Mouse (Mus musculus) embryonic facial prominence, embryonic 13.5 days (tissue): ENCODE data around the gene Ipo8. TPM values are rescaled to one million over a fixed set of nuclear protein-coding genes. Genes with fewer than 3 reads are reported as not detected.

Experiments used
- ATAC-seq: fragments of 200-750 bp; cut with Nextera tagmentation; 2 replicates; pipeline ENCODE4 v1.8.0; 2017; ENCODE audit warnings: low read depth; ENCODE audit not compliant: insufficient number of reproducible peaks, insufficient read depth, low FRiP score, low TSS enrichment
- H3K27ac ChIP-seq: fragments of 300-500 bp; sonication (generic); 2 replicates; pipeline ENCODE4 v1.5.1; 2015; ENCODE audit warnings: moderate library complexity, mild to moderate bottlenecking, inconsistent platforms
- H3K27me3 ChIP-seq: fragments of 300-500 bp; sonication (generic); 2 replicates; pipeline ENCODE4 v1.6.1; 2015; ENCODE audit warnings: mild to moderate bottlenecking, inconsistent platforms
- H3K36me3 ChIP-seq: fragments of 300-500 bp; sonication (generic); 2 replicates; pipeline ENCODE4 v1.6.1; 2015; ENCODE audit warnings: mild to moderate bottlenecking, inconsistent platforms
- H3K4me1 ChIP-seq: fragments of 300-500 bp; sonication (generic); 2 replicates; pipeline ENCODE4 v1.6.1; 2015; ENCODE audit warnings: inconsistent platforms
- H3K4me2 ChIP-seq: fragments of 300-500 bp; sonication (generic); 2 replicates; pipeline ENCODE4 v1.6.1; 2015; ENCODE audit warnings: moderate library complexity, mild to moderate bottlenecking, inconsistent platforms
- H3K4me3 ChIP-seq: fragments of 300-500 bp; sonication (generic); 2 replicates; pipeline ENCODE4 v1.5.1; 2015; ENCODE audit warnings: mild to moderate bottlenecking, inconsistent platforms
- H3K9ac ChIP-seq: fragments of 300-500 bp; sonication (generic); 2 replicates; pipeline ENCODE4 v1.6.1; 2015; ENCODE audit warnings: mild to moderate bottlenecking, inconsistent platforms
- H3K9me3 ChIP-seq: fragments of 300-500 bp; sonication (generic); 2 replicates; pipeline ENCODE4 v1.6.1; 2016; ENCODE audit warnings: inconsistent platforms
- WGBS: fragments of 180-500 bp; shearing (Covaris S2); methylation state at CpG from one replicate; pipeline ENCODE4 v1.1.7; 2015; ENCODE audit warnings: mixed read lengths; 5-methylcytosine and 5-hydroxymethylcytosine counted together
- polyA plus RNA-seq: library from polyadenylated mRNA; unstranded; fragments of >200 nt; fragmentation: Nextera tagmentation; extraction: Ambion mirVana; gene quantifications from 2 replicates; pipeline ENCODE4 v1.2.1, GENCODE M21; 2015

The Ipo8 gene
- polyA plus RNA-seq, 1 experiment from 2014 or later: 25.7 TPM

DNA sequence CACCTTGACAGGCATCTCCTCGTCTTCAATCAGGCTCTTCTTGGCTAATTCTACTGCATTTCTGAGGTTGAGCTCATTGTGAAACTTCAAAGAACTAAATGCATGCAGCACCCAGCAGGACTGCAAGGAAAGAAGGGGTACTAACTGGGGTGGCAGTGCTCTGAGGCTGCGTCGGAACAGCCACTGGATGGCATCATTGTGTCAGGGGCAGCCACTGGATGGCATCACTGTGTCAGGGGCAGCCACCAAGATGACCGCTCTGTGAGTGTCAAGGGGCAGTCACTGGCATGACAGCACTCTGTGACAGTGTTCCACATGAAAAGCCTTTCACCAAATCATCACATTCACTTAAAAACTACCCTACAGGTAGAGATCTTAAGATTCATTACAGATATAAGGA lies 31.5 kb downstream of the Ipo8 start:
- no peaks in the 10 kb centered on the region for H3K4me1 ChIP-seq
- H3K36me3 ChIP-seq: peaks cover 66% of the 10 kb centered on the region
- whole genome bisulfite sequencing: 82% methylated on average over 4 of the region's 4 CpGs
- H3K4me3 ChIP-seq: no peak overlapping the region
- no peak for ATAC-seq
- no peak overlapping the region for H3K4me2 ChIP-seq
- no peaks in the 10 kb centered on the region for H3K9me3 ChIP-seq
- no peak overlapping the region for H3K27ac ChIP-seq
- no peaks in the 10 kb centered on the region for H3K27me3 ChIP-seq
- no peak overlapping the region for H3K9ac ChIP-seq

DNA sequence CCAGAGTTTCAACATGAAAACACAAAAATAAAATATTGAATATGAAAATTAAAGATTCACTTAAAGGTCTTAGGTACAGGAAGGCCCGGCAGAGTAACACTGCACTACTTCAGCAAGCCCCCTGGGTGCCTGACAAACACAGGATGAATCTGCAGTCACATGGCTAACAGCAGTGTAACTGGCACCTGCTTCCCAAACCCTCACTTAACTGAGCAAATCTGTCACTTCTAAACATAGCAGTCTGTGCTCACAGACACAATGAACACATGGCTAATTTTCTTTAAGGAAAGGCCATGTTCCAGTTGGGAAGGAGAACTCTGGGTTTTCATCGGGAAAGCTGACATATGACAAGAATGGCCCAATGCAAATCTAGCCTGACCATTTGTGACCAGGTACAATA lies 36.1 kb downstream of the Ipo8 start:
- Histone ChIP-seq H3K27me3 (no peaks in the 10 kb centered on the region), H3K9me3 (no peaks in the 10 kb centered on the region), H3K27ac (no peak overlapping the region), H3K4me3 (no peak overlapping the region), H3K4me2 (no peak overlapping the region), H3K36me3 (peaks cover 46% of the 10 kb centered on the region), H3K9ac (no peak overlapping the region), H3K4me1 (no peaks in the 10 kb centered on the region)
- no peak for ATAC-seq
- 86% methylated on average over 2 of the region's 2 CpGs for WGBS

DNA sequence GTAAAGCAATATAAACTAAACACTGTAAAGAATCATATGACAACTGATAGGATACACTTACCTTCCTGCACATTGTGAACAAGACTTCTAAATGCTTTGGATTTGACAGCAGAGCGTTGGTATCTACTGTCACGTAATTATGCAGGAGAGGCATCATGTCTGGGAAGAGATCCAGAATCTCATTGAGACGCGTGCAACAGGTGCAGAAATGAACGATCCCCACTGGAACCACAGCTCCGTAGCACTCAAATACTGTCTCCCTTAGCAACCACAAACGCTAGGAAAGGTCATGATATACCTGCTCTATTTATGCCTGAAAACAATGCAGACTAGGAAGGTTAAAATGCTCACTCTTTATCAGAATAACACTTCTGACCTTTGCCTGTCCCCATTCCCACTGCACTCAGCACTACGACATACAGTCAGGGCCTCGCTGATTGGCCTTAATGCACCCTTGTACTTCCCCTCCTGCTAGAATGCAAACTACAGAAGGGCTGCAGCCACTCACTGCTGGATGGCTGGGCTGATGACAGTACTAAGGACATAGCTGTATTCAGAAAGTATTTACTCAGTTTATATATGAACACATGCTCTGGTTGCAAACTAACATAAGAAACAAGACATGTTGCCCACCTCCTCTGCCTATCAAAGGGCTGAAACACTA lies 42.1 kb downstream of the Ipo8 start:
- no peak overlapping the region for H3K4me2 ChIP-seq
- no peaks in the 10 kb centered on the region for H3K27me3 ChIP-seq
- peaks cover 53% of the 10 kb centered on the region for H3K36me3 ChIP-seq
- no peak for ATAC-seq
- no peaks in the 10 kb centered on the region for H3K9me3 ChIP-seq
- no peak overlapping the region for H3K4me3 ChIP-seq
- H3K4me1 ChIP-seq: no peaks in the 10 kb centered on the region
- 91% methylated on average over 9 of the region's 9 CpGs for WGBS
- no peak overlapping the region for H3K27ac ChIP-seq
- no peak overlapping the region for H3K9ac ChIP-seq

DNA sequence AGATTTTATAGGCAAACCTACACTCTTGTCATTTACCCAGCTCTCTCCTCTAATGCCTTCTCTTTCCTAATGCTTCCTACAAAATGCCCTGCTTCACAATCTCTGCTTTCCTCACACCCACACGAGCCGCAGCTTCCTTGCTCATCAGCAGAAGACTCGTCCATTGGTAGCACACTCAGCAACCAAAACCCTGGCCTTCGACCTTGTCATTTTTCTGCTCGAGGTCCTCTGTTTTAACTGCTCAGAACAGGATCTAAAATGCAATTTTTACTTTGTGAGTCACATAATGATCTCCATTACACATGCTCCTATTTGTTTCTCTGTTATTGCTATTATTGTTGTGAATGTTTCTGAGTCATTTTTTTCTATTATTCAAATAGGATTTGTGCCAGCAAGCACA lies 45.1 kb downstream of the Ipo8 start:
- WGBS: 87% methylated on average over 5 of the region's 5 CpGs
- ATAC-seq: no peak

DNA sequence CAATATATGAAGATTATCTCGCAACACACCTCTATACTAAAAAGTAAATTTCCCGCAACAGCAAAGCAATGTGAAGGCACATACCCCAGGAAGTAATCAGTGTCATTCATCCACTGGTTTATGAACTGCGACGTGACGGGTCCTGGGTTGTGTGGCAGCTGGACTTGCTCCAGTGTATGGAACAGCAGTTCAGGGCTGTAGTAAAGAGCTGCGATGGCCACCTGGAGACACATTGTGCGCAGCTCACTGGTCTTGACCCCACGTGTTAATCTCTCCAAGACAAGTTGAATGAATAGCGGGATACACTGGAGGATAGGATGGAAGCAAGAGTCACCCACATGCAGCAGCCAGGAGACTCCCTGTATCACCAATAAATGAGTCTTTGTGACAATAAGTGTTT lies 46.8 kb downstream of the Ipo8 start:
- Histone ChIP-seq H3K27ac (no peak overlapping the region), H3K4me2 (no peak overlapping the region)

More for the DNA sequence above, 45.1 kb downstream of the Ipo8 start:
- no peaks in the 10 kb centered on the region for H3K27me3 ChIP-seq
- H3K9me3 ChIP-seq: no peaks in the 10 kb centered on the region
- no peak overlapping the region for H3K4me2 ChIP-seq
- H3K36me3 ChIP-seq: peaks cover 69% of the 10 kb centered on the region
- H3K9ac ChIP-seq: no peak overlapping the region
- no peak overlapping the region for H3K27ac ChIP-seq
- H3K4me3 ChIP-seq: no peak overlapping the region
- no peaks in the 10 kb centered on the region for H3K4me1 ChIP-seq

DNA sequence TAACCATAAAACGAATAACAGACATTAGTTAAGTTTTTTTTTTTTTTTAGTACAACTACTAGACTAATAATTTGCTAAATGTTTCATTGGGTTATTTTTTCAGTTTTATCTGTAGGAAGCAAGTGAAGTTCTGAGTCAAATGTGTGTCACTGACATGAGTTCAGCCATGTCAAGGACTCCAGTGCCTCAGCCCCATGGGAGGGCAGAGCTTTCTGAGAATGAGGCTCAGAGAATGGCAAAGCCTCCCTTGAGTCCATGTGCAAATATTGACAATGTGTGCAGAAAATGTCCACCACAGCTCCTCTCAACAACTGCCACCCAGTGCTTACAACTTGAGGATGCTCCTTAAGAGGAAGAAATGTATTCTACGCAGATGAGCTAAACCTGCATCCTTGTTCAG lies 55.0 kb downstream of the Ipo8 start:
- H3K36me3 ChIP-seq: peaks cover 75% of the 10 kb centered on the region
- H3K4me3 ChIP-seq: no peak overlapping the region
- no peaks in the 10 kb centered on the region for H3K4me1 ChIP-seq
- no peak overlapping the region for H3K27ac ChIP-seq
- no peaks in the 10 kb centered on the region for H3K27me3 ChIP-seq
- no peaks in the 10 kb centered on the region for H3K9me3 ChIP-seq
- WGBS: 99% methylated on average over 2 of the region's 2 CpGs
- no peak overlapping the region for H3K9ac ChIP-seq
- no peak for ATAC-seq
- no peak overlapping the region for H3K4me2 ChIP-seq

More for the DNA sequence above, 46.8 kb downstream of the Ipo8 start:
- no peaks in the 10 kb centered on the region for H3K27me3 ChIP-seq
- H3K4me1 ChIP-seq: no peaks in the 10 kb centered on the region
- H3K9me3 ChIP-seq: no peaks in the 10 kb centered on the region
- peaks cover 81% of the 10 kb centered on the region for H3K36me3 ChIP-seq
- 94% methylated on average over 9 of the region's 9 CpGs for WGBS
- H3K4me3 ChIP-seq: no peak overlapping the region
- H3K9ac ChIP-seq: no peak overlapping the region
- ATAC-seq: no peak

DNA sequence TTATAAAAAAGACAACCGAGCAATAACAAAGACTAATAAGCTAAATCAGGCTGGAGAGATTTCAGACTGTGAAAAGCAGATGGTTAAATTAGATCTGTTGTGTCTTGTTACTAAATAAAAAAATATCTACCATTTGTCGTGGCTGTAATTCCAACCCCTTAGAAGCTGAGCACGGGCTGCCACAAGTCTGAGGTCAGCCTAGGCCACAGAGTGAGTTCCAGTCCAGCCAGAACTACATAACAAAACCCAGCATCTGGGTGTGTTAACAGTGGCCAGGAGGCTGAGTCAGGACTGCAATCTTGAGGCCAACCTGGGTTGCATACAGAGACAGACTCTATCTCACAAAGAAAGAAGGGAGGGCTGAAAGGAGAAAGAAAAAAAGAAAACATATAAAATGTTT lies 59.8 kb downstream of the Ipo8 start:
- no peak overlapping the region for H3K4me3 ChIP-seq
- 73% methylated on average over 3 of the region's 3 CpGs for WGBS
- H3K4me1 ChIP-seq: no peaks in the 10 kb centered on the region
- H3K4me2 ChIP-seq: no peak overlapping the region
- no peak for ATAC-seq
- H3K27ac ChIP-seq: no peak overlapping the region
- no peaks in the 10 kb centered on the region for H3K27me3 ChIP-seq
- H3K9ac ChIP-seq: no peak overlapping the region
- H3K36me3 ChIP-seq: peaks cover 42% of the 10 kb centered on the region
- no peaks in the 10 kb centered on the region for H3K9me3 ChIP-seq

DNA sequence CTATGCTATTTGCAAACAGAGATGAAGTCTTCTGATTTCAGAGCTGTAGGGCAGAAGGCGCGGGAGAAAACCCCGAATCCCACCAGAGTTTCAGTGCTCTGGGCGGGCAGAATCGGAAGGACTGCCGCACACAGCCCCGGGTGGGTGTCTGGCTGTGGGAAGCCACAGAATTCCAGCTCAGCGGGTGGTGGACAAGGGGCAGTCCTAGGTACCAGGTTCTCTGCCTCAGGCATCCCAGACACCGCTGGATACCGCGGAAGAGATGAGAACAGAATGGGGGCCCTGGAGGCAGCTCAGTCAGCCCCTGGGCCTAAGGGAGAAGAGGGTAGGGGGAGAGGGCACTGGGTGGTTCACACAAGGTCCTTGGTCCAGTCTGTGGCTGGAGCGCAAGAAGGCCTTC lies 62.8 kb downstream of the Ipo8 start:
- 76% methylated on average over 12 of the region's 12 CpGs for WGBS
- ATAC-seq: no peak

DNA sequence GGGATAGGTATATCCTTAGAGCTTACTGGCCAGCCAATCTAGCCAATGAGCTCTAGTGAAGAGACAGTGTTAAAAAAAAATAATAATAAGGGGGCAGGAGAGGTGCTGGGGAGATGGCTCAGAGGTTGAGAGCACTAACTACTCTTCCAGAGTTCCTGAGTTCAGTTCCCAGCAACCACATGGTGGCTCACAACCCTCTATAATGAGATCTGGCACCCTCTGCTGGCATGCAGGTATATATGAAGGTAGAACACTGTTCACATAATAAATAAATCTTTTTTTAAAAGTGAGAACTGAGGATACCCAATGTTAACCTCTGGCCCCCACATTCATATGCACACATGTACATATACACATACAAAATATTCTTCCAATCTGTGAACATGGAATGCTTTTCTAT lies 64.0 kb downstream of the Ipo8 start:
- Histone ChIP-seq H3K27me3 (no peaks in the 10 kb centered on the region), H3K9ac (no peak overlapping the region), H3K27ac (no peak overlapping the region), H3K4me3 (no peak overlapping the region), H3K4me1 (no peaks in the 10 kb centered on the region), H3K36me3 (peaks cover 8% of the 10 kb centered on the region), H3K4me2 (no peak overlapping the region), H3K9me3 (no peaks in the 10 kb centered on the region)
- ATAC-seq: no peak

More for the DNA sequence above, 62.8 kb downstream of the Ipo8 start:
- Histone ChIP-seq H3K4me3 (no peak overlapping the region), H3K4me1 (no peaks in the 10 kb centered on the region), H3K27me3 (no peaks in the 10 kb centered on the region), H3K27ac (no peak overlapping the region), H3K9ac (no peak overlapping the region), H3K4me2 (no peak overlapping the region), H3K9me3 (no peaks in the 10 kb centered on the region), H3K36me3 (peaks cover 17% of the 10 kb centered on the region)

DNA sequence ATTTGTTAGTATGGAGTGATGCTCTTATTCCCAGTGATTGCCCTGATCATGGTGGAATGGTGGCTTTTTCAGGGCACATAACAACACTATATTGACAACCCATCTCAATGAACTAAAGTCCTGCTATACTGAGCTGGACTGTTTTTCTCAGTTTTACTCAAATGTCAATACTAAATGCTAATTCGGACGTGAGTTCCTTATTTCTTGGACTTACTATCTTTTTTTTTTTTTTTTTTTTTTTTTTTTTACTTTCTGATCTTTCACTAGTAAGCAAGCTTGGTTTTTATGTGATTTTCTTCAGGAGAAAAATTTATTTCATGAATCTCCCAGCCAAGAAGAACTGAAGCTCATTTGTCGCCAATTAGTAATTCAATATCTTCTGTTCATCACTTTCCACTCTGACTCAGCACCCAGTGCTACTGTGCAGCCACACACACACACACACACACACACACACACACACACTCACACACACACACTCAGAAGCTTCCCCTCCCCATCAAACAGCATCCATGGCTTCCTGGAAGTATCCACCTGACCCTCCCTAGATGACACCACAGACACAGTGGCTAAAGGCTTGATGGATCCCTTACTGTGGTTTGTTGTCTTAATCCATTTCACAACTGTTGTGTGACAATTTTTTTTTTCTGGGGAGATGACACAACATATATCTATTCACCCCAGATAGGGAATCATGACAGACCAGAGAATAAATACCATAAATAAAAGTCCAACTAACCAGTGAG lies 69.1 kb downstream of the Ipo8 start:
- 84% methylated on average over 3 of the region's 3 CpGs for WGBS
- no peak overlapping the region for H3K4me2 ChIP-seq

DNA sequence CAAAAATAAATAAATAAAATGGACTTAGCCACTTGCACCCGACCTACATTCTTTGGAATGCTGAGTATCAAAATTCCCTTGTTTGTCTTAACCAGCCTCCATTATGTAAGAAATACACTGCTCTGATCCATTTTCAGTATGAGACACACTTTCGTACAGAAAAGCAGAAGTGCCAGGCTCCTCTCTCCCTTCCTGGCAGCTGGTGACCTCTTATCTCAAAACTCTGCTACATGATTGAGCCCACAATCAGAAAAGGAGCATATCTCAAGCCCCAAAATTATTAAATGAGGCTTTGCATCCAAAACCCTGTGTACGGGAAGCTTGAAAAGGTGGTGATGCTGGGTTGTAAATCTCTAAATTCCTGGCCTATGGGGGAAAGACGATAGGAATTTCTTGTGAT lies 69.8 kb downstream of the Ipo8 start:
- H3K4me2 ChIP-seq: no peak overlapping the region
- no peak overlapping the region for H3K27ac ChIP-seq
- no peaks in the 10 kb centered on the region for H3K36me3 ChIP-seq
- H3K9me3 ChIP-seq: no peaks in the 10 kb centered on the region
- no peaks in the 10 kb centered on the region for H3K4me1 ChIP-seq
- ATAC-seq: no peak
- 80% methylated on average over 4 of the region's 4 CpGs for WGBS
- no peaks in the 10 kb centered on the region for H3K27me3 ChIP-seq
- H3K9ac ChIP-seq: no peak overlapping the region
- no peak overlapping the region for H3K4me3 ChIP-seq

More for the DNA sequence above, 69.1 kb downstream of the Ipo8 start:
- no peaks in the 10 kb centered on the region for H3K36me3 ChIP-seq
- no peak overlapping the region for H3K9ac ChIP-seq
- no peak for ATAC-seq
- no peaks in the 10 kb centered on the region for H3K9me3 ChIP-seq
- H3K4me3 ChIP-seq: no peak overlapping the region
- H3K27ac ChIP-seq: no peak overlapping the region
- no peaks in the 10 kb centered on the region for H3K4me1 ChIP-seq
- no peaks in the 10 kb centered on the region for H3K27me3 ChIP-seq

DNA sequence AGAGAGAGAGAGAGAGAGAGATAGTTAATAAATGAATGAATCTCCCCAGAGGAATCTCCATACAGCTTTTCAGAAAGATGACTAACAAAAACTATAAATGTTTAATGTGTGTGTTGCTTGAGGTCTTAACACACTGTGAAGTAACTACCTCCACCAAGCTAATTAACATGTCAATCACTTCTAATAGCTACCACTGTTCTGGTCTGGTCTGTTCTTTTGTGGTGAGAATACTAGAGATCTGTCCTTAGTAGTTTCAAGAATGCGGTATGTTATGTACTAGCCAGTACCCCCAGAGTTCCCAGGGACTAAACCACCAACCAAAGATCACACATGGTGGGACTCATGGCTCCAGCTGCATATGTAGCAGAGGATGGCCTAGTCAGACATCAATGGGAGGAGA lies 74.7 kb downstream of the Ipo8 start:
- H3K9me3 ChIP-seq: no peaks in the 10 kb centered on the region
- H3K9ac ChIP-seq: no peak overlapping the region
- H3K27ac ChIP-seq: no peak overlapping the region
- ATAC-seq: no peak
- H3K4me3 ChIP-seq: no peak overlapping the region
- no peak overlapping the region for H3K4me2 ChIP-seq
- WGBS: 84% methylated on average over 1 of the region's 1 CpGs
- H3K27me3 ChIP-seq: no peaks in the 10 kb centered on the region
- H3K4me1 ChIP-seq: no peaks in the 10 kb centered on the region
- no peaks in the 10 kb centered on the region for H3K36me3 ChIP-seq
